Mouse (Mus musculus) megakaryocyte, embryonic 14.5 days (primary cell): ENCODE results near the gene Ppp2r5b.

ENCODE experiments used
- FLI1 ChIP-seq: IDR thresholded peaks from 2 replicates; pipeline ENCODE4 v1.6.1; 2012; ENCODE audit warnings: low read length, inconsistent platforms, mixed read lengths
- GATA1 ChIP-seq: IDR thresholded peaks from 3 replicates; pipeline ENCODE4 v1.6.1; 2012; ENCODE audit warnings: mixed read lengths, low read length, inconsistent platforms, borderline replicate concordance

- no peak for TF ChIP-seq GATA1
- TF ChIP-seq FLI1: no peak
Observed at GRCm38 (mm10) chr19:6178775-6179174, 56.9 kb downstream of the Ppp2r5b start.
